Mouse (Mus musculus) E14TG2a.4 (cell line): Measurements from ENCODE around the gene Tmem131l.

Experiments
- H3K27me3 ChIP-seq: 2 replicates; pipeline ENCODE4 v1.6.1; 2014; ENCODE audit warnings: low read length, control low read depth; ENCODE audit not compliant: insufficient read depth
- H3K36me3 ChIP-seq: 2 replicates; pipeline ENCODE4 v1.6.1; 2014; ENCODE audit warnings: low read length, control low read depth; ENCODE audit not compliant: insufficient read depth
- H3K4me1 ChIP-seq: replicated peaks from 2 replicates; pipeline ENCODE4 v1.6.1; 2014; ENCODE audit warnings: low read depth, low read length, control low read depth
- H3K4me3 ChIP-seq: replicated peaks from 2 replicates; pipeline ENCODE4 v1.5.1; 2014; ENCODE audit warnings: mild to moderate bottlenecking, low read length
- H3K9me3 ChIP-seq: 2 replicates; pipeline ENCODE4 v1.6.1; 2014; ENCODE audit warnings: low read length, control low read depth
- CTCF ChIP-seq: conservative IDR thresholded peaks from 2 replicates; pipeline ENCODE4 v1.5.1; 2014; ENCODE audit warnings: low read length
- NANOG ChIP-seq: IDR thresholded peaks from 2 replicates; pipeline ENCODE4 v1.6.1; 2014; ENCODE audit warnings: borderline replicate concordance, low read length, mixed read lengths
- POU5F1 ChIP-seq: IDR thresholded peaks from 2 replicates; pipeline ENCODE4 v1.6.1; 2014; ENCODE audit warnings: low read length, borderline replicate concordance

Tmem131l gene

GRCm38 (mm10) chr3:83994217-83994839, 45.6 kb downstream of the Tmem131l start:
- H3K27me3 ChIP-seq: no peaks in the 10 kb centered on the region
- H3K9me3 ChIP-seq: no peaks in the 10 kb centered on the region
- H3K4me3 ChIP-seq: 0 out of 2 replicates have a peak overlapping the region, but pooled peaks have one; percentile 32
- peaks cover 90% of the 10 kb centered on the region for H3K4me1 ChIP-seq
- TF ChIP-seq CTCF: no peak
- TF ChIP-seq NANOG: peak; percentile 92
- no peak for TF ChIP-seq POU5F1
- H3K36me3 ChIP-seq: peaks cover 5% of the 10 kb centered on the region

- Histone ChIP-seq H3K27me3 (no peaks in the 10 kb centered on the region), H3K4me3 (peak overlapping the region; percentile 37), H3K4me1 (peaks cover 100% of the 10 kb centered on the region), H3K36me3 (peaks cover 5% of the 10 kb centered on the region), H3K9me3 (no peaks in the 10 kb centered on the region)
- no peak for TF ChIP-seq CTCF
- no peak for TF ChIP-seq NANOG
- no peak for TF ChIP-seq POU5F1
Measured at GRCm38 (mm10) chr3:83993089-83993516, 46.9 kb downstream of the Tmem131l start.

DNA sequence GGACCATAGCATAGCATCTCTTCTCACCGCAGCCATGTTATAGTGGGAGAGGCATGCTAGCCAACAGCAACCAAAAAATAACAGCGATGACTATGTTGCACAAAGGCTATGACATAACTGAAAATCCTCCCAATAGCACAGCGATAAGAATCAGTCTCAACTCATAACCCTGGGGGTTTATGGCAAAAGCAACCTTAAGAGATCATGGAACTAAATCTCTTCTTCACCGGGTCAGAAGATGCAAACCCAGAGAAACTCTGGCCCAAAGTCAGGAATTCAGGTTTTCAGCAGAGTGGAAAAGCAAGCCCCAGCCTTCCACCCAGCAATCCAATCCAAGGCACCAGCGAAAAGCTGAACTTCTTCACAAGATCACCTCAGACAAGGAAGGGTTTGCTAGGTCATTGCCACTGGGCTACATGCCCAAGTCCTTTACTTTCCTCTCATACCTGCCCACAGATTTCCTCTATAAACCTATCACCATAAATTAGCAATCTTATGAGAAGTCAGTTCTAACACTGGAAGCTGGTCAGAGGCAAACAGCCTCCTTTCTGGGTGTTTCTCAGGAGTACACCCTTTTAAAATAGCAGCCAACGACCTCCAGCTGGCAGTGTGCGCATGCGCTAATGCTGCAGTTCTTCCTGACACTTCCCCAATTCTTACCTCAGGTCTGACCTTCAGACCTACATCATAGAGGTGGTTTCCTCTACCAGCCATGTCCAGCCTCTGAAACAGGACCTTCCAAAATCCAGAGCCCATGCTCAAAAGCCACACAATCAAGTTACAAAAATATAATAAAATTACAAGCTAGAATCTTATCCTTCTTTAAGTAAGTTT, 48.1 kb downstream of the Tmem131l start:
- TF ChIP-seq CTCF (no peak), NANOG (no peak), POU5F1 (no peak)
- no peaks in the 10 kb centered on the region for H3K9me3 ChIP-seq
- peak overlapping the region; percentile 37; the same call in 1 of the 2 replicates for H3K4me3 ChIP-seq
- peaks cover 100% of the 10 kb centered on the region for H3K4me1 ChIP-seq
- peaks cover 5% of the 10 kb centered on the region for H3K36me3 ChIP-seq
- no peaks in the 10 kb centered on the region for H3K27me3 ChIP-seq

- Histone ChIP-seq H3K9me3 (no peaks in the 10 kb centered on the region), H3K4me3 (no peak overlapping the region), H3K27me3 (no peaks in the 10 kb centered on the region), H3K36me3 (peaks cover 10% of the 10 kb centered on the region), H3K4me1 (peaks cover 100% of the 10 kb centered on the region)
- TF ChIP-seq NANOG (no peak), POU5F1 (no peak), CTCF (no peak)
Measured at GRCm38 (mm10) chr3:83988214-83988613, 51.8 kb downstream of the Tmem131l start.

GRCm38 (mm10) chr3:83987533-83988112, 52.4 kb downstream of the Tmem131l start:
- no peak overlapping the region for H3K4me3 ChIP-seq
- no peak for TF ChIP-seq NANOG
- no peak for TF ChIP-seq POU5F1
- TF ChIP-seq CTCF: no peak
- H3K27me3 ChIP-seq: no peaks in the 10 kb centered on the region
- peaks cover 100% of the 10 kb centered on the region for H3K4me1 ChIP-seq
- peaks cover 10% of the 10 kb centered on the region for H3K36me3 ChIP-seq
- H3K9me3 ChIP-seq: no peaks in the 10 kb centered on the region

GRCm38 (mm10) chr3:83986740-83987139, 53.2 kb downstream of the Tmem131l start:
- Histone ChIP-seq H3K4me3 (no peak overlapping the region; the same call in 1 of the 2 replicates), H3K9me3 (no peaks in the 10 kb centered on the region), H3K36me3 (peaks cover 10% of the 10 kb centered on the region), H3K27me3 (no peaks in the 10 kb centered on the region), H3K4me1 (peaks cover 97% of the 10 kb centered on the region)
- TF ChIP-seq POU5F1 (no peak), CTCF (no peak), NANOG (no peak)

- Histone ChIP-seq H3K4me1 (peaks cover 96% of the 10 kb centered on the region), H3K27me3 (no peaks in the 10 kb centered on the region), H3K36me3 (peaks cover 10% of the 10 kb centered on the region), H3K4me3 (no peak overlapping the region), H3K9me3 (no peaks in the 10 kb centered on the region)
- TF ChIP-seq CTCF (no peak), POU5F1 (no peak), NANOG (no peak)
Measured at GRCm38 (mm10) chr3:83985426-83985825, 54.5 kb downstream of the Tmem131l start.

DNA sequence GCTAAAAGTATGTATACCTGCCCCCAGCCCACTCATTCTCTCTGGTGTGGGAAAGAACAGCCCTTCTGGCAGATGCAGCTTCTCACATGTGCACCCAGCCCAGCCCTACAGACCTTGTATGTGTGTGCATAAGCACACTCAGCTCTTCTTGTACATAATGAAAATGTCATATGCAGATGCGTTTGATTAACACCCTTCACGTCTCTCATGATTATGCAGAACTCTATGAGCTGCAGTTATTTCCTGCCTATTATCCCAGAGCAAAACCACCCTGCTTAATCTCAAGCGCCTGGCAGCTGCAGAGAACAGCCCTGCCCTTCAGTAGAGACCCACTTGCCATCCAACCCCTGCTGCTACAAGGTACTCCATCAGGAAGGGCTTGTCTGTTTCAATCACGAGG, 55.6 kb downstream of the Tmem131l start:
- H3K4me1 ChIP-seq: peaks cover 93% of the 10 kb centered on the region
- H3K36me3 ChIP-seq: peaks cover 5% of the 10 kb centered on the region; the same call in 1 of the 2 replicates
- no peak overlapping the region for H3K4me3 ChIP-seq
- no peaks in the 10 kb centered on the region for H3K27me3 ChIP-seq
- no peak for TF ChIP-seq POU5F1
- TF ChIP-seq NANOG: no peak
- no peak for TF ChIP-seq CTCF
- no peaks in the 10 kb centered on the region for H3K9me3 ChIP-seq

DNA sequence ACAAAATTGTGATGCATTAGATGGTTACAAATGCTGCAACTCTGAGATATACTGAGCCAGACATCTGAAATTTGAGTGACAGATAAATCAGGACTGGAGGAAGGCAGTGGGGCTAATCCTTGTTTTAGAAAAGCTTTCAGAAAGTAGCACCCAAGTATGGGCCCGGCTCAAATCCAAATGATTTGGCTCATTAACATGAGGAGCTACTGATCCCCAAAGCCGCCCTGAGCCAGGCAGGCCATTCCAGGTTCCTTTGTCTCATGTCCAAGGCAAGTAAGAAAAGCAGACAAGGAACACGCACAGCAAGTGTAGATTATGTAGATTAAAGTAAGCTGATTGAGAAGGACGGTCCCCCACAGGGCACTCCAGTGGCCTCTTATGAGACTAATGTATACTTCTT, 57.2 kb downstream of the Tmem131l start:
- Histone ChIP-seq H3K36me3 (peaks cover 5% of the 10 kb centered on the region; the same call in 1 of the 2 replicates), H3K9me3 (no peaks in the 10 kb centered on the region), H3K4me1 (peaks cover 93% of the 10 kb centered on the region), H3K4me3 (no peak overlapping the region), H3K27me3 (no peaks in the 10 kb centered on the region)
- TF ChIP-seq CTCF (no peak), POU5F1 (no peak), NANOG (no peak)
